Mouse (Mus musculus) midbrain, postnatal 0 days (tissue): ENCODE measurements around the gene Sdk1. TPM values are rescaled to one million over a fixed set of nuclear protein-coding genes. Genes with fewer than 3 reads are reported as not detected.

ENCODE experiments used
- ATAC-seq: fragments of 200-750 bp; cut with Nextera tagmentation; 2 replicates; pipeline ENCODE4 v1.8.0; 2017; ENCODE audit warnings: moderate number of reproducible peaks, mild to moderate bottlenecking, moderate TSS enrichment, moderate library complexity; ENCODE audit not compliant: low FRiP score
- DNase-seq: peaks from one replicate; pipeline ENCODE4 v3.0.0-alpha.2; 2015; ENCODE audit warnings: low spot score
- H3K27ac ChIP-seq: fragments of 300-500 bp; sonication (generic); 2 replicates; pipeline ENCODE4 v1.5.1; 2014; ENCODE audit warnings: low read depth, mild to moderate bottlenecking, low read length, mixed read lengths
- H3K27me3 ChIP-seq: fragments of 300-500 bp; sonication (generic); 2 replicates; pipeline ENCODE4 v1.6.1; 2014; ENCODE audit warnings: low read length, control low read depth, mixed read lengths; ENCODE audit not compliant: insufficient read depth
- H3K36me3 ChIP-seq: fragments of 300-500 bp; sonication (generic); 2 replicates; pipeline ENCODE4 v1.6.1; 2014; ENCODE audit warnings: low read length, control low read depth, mixed read lengths; ENCODE audit not compliant: insufficient read depth
- H3K4me1 ChIP-seq: fragments of 300-500 bp; sonication (generic); 2 replicates; pipeline ENCODE4 v1.6.1; 2014; ENCODE audit warnings: mild to moderate bottlenecking, control low read depth, antibody characterized with exemption, low read length, mixed read lengths; ENCODE audit not compliant: insufficient read depth
- H3K4me2 ChIP-seq: fragments of 300-500 bp; sonication (generic); 2 replicates; pipeline ENCODE4 v1.6.1; 2014; ENCODE audit warnings: low read depth, mild to moderate bottlenecking, low read length, mixed read lengths; ENCODE audit not compliant: poor library complexity, severe bottlenecking
- H3K4me3 ChIP-seq: fragments of 300-500 bp; sonication (generic); 2 replicates; pipeline ENCODE4 v1.5.1; 2014; ENCODE audit warnings: low read depth, mild to moderate bottlenecking, low read length, moderate library complexity
- H3K9ac ChIP-seq: fragments of 300-500 bp; sonication (generic); replicated peaks from 2 replicates; pipeline ENCODE4 v1.6.1; 2014; ENCODE audit warnings: mild to moderate bottlenecking, low read length, moderate library complexity, mixed read lengths; ENCODE audit not compliant: poor library complexity, severe bottlenecking
- H3K9me3 ChIP-seq: fragments of 300-500 bp; sonication (generic); 2 replicates; pipeline ENCODE4 v1.6.1; 2016; ENCODE audit warnings: low read length, control low read depth
- CTCF ChIP-seq: IDR thresholded peaks from 2 replicates; pipeline ENCODE4 v1.5.1; 2016; ENCODE audit warnings: antibody characterized with exemption, mild to moderate bottlenecking
- WGBS: fragments of 180-500 bp; shearing (Covaris S2); extraction: QIAGEN DNeasy Blood & Tissue Kit; methylation state at CpG from one replicate; pipeline ENCODE4 v1.1.7; 2014; 5-methylcytosine and 5-hydroxymethylcytosine counted together
- polyA plus RNA-seq: library from polyadenylated mRNA; unstranded; fragments of >200 nt; fragmentation: Nextera tagmentation; extraction: Ambion mirVana; gene quantifications from 2 replicates; pipeline ENCODE4 v1.2.1, GENCODE M21; 2015
- total RNA-seq: library from RNA; depleted of rRNA; stranded (reverse); fragments of >200 nt; gene quantifications from 2 replicates; pipeline ENCODE4 v1.2.3, GENCODE M21; 2014

Gene Sdk1
- total and polyA plus RNA-seq, 2 experiments from 2014 or later = 2.6 to 26.7 TPM

- Histone ChIP-seq H3K27me3 (no peaks in the 10 kb centered on the region), H3K36me3 (no peaks in the 10 kb centered on the region), H3K9me3 (no peaks in the 10 kb centered on the region), H3K4me1 (no peaks in the 10 kb centered on the region), H3K9ac (no peak overlapping the region), H3K4me3 (no peak overlapping the region), H3K4me2 (no peak overlapping the region), H3K27ac (no peak overlapping the region)
- peak; percentile 22 for DNase-seq
- WGBS = 32% methylated on average over 4 of the region's 4 CpGs
- no peak for TF ChIP-seq CTCF
- ATAC-seq = no peak
These were observed 488.7 kb downstream of the Sdk1 start for GRCm38 (mm10) chr5:141730006-141730405.

DNA sequence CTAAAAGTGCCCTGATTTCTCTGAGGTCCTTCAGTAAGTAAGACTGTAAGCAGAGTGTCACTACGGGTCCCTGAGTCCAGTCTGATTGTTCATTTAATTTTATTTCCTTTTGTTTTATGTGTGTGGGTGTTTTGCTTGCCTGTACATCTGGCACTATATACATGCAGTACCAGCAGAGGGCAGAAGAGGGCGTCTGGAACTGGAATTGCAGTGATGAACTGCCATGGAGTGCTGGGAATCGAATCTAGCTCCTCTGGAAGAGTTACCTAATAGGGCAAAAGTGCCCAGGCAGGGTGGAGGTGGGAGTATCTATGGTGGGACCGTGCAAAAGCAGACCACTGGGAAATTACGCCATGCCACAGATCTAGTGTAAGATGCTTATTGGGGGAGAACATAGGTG, 497.4 kb downstream of the Sdk1 start:
- H3K4me2 ChIP-seq = no peak overlapping the region
- H3K27me3 ChIP-seq = no peaks in the 10 kb centered on the region
- H3K36me3 ChIP-seq = no peaks in the 10 kb centered on the region
- no peaks in the 10 kb centered on the region for H3K9me3 ChIP-seq
- no peaks in the 10 kb centered on the region for H3K4me1 ChIP-seq
- ATAC-seq = no peak
- peak; percentile 46 for TF ChIP-seq CTCF
- no peak overlapping the region for H3K4me3 ChIP-seq
- 77% methylated on average over 5 of the region's 5 CpGs for WGBS
- H3K27ac ChIP-seq = no peak overlapping the region
- no peak for DNase-seq
- H3K9ac ChIP-seq = no peak overlapping the region

GRCm38 (mm10) chr5:141748793-141749192, 507.5 kb downstream of the Sdk1 start:
- Histone ChIP-seq H3K9ac (no peak overlapping the region), H3K9me3 (no peaks in the 10 kb centered on the region), H3K4me2 (no peak overlapping the region), H3K27ac (no peak overlapping the region), H3K36me3 (no peaks in the 10 kb centered on the region), H3K27me3 (no peaks in the 10 kb centered on the region), H3K4me1 (no peaks in the 10 kb centered on the region), H3K4me3 (no peak overlapping the region)
- ATAC-seq (no peak), DNase-seq (no peak)
- 83% methylated on average over 4 of the region's 4 CpGs for WGBS
- no peak for TF ChIP-seq CTCF

DNA sequence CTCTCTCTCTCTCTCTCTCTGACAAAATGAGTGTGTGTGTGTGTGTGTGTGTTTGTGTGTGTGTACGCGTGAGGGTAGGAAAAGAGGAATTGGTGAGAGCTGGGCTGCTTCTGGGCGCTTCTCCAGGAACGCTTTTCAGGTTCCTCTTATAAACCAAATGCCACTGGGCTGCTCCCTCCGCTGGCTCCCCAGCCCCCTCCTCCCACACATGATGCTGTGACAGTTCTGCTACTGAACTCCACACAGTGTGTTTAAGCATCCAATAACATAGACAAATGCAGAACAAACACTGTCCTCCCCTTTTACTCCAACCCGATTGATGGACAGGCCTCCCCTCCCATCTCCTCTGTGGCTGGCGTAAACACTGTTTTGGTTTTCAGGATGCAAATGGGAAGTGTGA, 513.0 kb downstream of the Sdk1 start:
- no peak for ATAC-seq
- WGBS = 35% methylated on average over 7 of the region's 7 CpGs

DNA sequence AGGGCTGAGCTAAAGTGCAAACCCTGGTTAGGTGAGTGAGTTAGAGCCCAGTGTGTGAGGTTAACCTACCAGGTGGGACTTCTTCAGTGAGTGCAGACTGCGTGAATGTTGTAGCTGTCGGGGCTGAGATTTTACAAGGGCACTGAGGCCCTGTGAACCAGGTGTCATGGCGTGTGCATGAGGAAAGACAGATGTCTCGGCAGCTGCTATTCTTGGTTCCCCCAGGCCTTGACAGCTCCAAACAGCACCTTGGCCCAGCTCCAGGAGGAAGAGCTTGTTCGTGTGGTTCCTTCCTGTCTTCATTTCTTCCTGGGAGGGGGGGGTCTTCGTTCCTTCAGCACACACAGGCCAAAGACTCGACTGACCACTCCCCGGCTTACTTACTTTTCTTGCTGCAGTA, 517.6 kb downstream of the Sdk1 start:
- Histone ChIP-seq H3K4me2 (no peak overlapping the region), H3K4me3 (no peak overlapping the region), H3K36me3 (no peaks in the 10 kb centered on the region), H3K27me3 (no peaks in the 10 kb centered on the region), H3K9me3 (no peaks in the 10 kb centered on the region), H3K27ac (no peak overlapping the region), H3K4me1 (0 out of 2 replicates have a peak, but pooled peaks cover 4% of the 10 kb centered on the region), H3K9ac (no peak overlapping the region)
- no peak for TF ChIP-seq CTCF
- DNase-seq (peak; percentile 26), ATAC-seq (no peak)
- WGBS = 80% methylated on average over 8 of the region's 8 CpGs

More for the DNA sequence above, 513.0 kb downstream of the Sdk1 start:
- Histone ChIP-seq H3K4me1 (0 out of 2 replicates have a peak, but pooled peaks cover 4% of the 10 kb centered on the region), H3K4me3 (no peak overlapping the region), H3K36me3 (no peaks in the 10 kb centered on the region), H3K4me2 (no peak overlapping the region), H3K27ac (no peak overlapping the region), H3K9me3 (no peaks in the 10 kb centered on the region), H3K27me3 (no peaks in the 10 kb centered on the region), H3K9ac (no peak overlapping the region)
- DNase-seq = peak; percentile 58
- no peak for TF ChIP-seq CTCF

DNA sequence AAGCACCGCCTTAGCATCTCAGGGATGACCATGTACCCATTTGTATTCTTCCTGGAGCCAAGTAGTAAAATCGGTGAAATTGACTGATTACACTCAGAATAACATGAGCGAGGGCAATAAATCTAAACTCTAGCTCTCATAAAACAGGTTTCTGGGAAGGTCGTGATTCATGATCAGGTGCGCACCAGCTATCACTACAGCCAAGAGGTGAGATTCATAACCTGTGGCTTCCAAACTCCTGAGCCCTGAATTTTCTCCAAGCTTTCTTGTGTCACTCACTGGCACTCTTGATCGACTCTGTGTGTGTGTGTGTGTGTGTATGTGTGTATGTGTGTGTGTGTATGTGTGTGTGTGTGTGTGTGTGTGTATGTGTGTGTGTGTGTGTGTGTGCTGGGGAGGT, 522.8 kb downstream of the Sdk1 start:
- Histone ChIP-seq H3K9me3 (no peaks in the 10 kb centered on the region), H3K27ac (no peak overlapping the region), H3K4me3 (no peak overlapping the region), H3K9ac (no peak overlapping the region), H3K4me2 (no peak overlapping the region), H3K4me1 (no peaks in the 10 kb centered on the region), H3K36me3 (no peaks in the 10 kb centered on the region), H3K27me3 (no peaks in the 10 kb centered on the region)
- no peak for ATAC-seq
- no peak for DNase-seq
- WGBS = 92% methylated on average over 6 of the region's 6 CpGs
- no peak for TF ChIP-seq CTCF
